Mouse (Mus musculus): ENCODE measurements around the gene Pnkd.

- TF ChIP-seq CTCF (IDR thresholded peaks at IDR 0.05; ENCODE audit: low read depth, low read length) (no peak), POLR2A (IDR thresholded peaks at IDR 0.05; ENCODE audit: extremely low read depth, insufficient read depth, low read length) (no peak)
These were observed 110.6 kb downstream of the Pnkd start for GRCm38 (mm10) chr1:74395290-74395689.
